Comparison of ENCODE assay signal across 9 mouse cellular contexts in genomic region chr7:83813993-83814392, GRCm38 (mm10). TPM values are rescaled to one million over a fixed set of nuclear protein-coding genes. Genes with fewer than 3 reads are reported as not detected.
A peak's percentile ranks its signal among the peaks of the same experiment; 100 is the strongest.
DNase-seq lines count a peak whose midpoint lies in the region; ATAC-seq lines count a peak whose summit lies in the region.
"Had no signal": no experiment of that assay in that cellular context is flagged by ENCODE, and none has a peak within 500 bp of the region (broad histone marks: within the 10 kb centered on the region; RNA-seq: fewer than 3 reads in every experiment).

No protein-coding gene starts in this region.

- DNase-seq in ovary, adult 18-20 months (ENCODE audit: low spot score) = peak; percentile 58
- DNase-seq in ovary, postnatal 10 days (ENCODE audit: low spot score) = no peak
- peak; percentile 52 for DNase-seq in kidney, postnatal 14 days
- no peak for DNase-seq in c-Kit-positive CD71-positive TER-119-positive erythroid progenitor cells, embryonic 14.5 days (ENCODE audit: low spot score)

- H3K27me3 ChIP-seq in embryonic facial prominence, embryonic 12.5 days = no peaks in the 10 kb centered on the region
- no peaks in the 10 kb centered on the region for H3K27me3 ChIP-seq in heart, embryonic 15.5 days
- H3K27me3 ChIP-seq: Patski had no signal

- peak overlapping the region; percentile 97 for H3K27ac ChIP-seq in embryonic facial prominence, embryonic 12.5 days
- peak overlapping the region; percentile 86 for H3K27ac ChIP-seq in heart, embryonic 15.5 days
- H3K27ac ChIP-seq in macrophage = peak overlapping the region; percentile 65

- H3K9ac ChIP-seq in embryonic facial prominence, embryonic 12.5 days = no peak overlapping the region
- 0 out of 2 replicates have a peak overlapping the region, but pooled peaks have one; percentile 42 for H3K9ac ChIP-seq in heart, embryonic 15.5 days

- H3K79me2 ChIP-seq in macrophage (ENCODE audit: inconsistent target) = no peaks in the 10 kb centered on the region

- ATAC-seq in embryonic facial prominence, embryonic 12.5 days (ENCODE audit: insufficient number of reproducible peaks, insufficient read depth, low FRiP score, low TSS enrichment) = peak; percentile 89
- ATAC-seq in heart, embryonic 15.5 days (replicated peaks; ENCODE audit: insufficient number of reproducible peaks, insufficient read depth, low FRiP score, low read depth) = 0 out of 2 replicates have a peak, but pooled peaks have one; percentile 30
- ATAC-seq in CD4-positive, CD25-positive, alpha-beta regulatory T cell, adult 4 months = no peak
- ATAC-seq: Patski had no signal

- H3K4me2 ChIP-seq in embryonic facial prominence, embryonic 12.5 days (replicated peaks) = peak overlapping the region; percentile 16
- H3K4me2 ChIP-seq in heart, embryonic 15.5 days = peak overlapping the region; percentile 34

- no peaks in the 10 kb centered on the region for H3K9me3 ChIP-seq in embryonic facial prominence, embryonic 12.5 days
- no peaks in the 10 kb centered on the region for H3K9me3 ChIP-seq in heart, embryonic 15.5 days (replicated peaks)

- 7% methylated on average over 4 of the region's 4 CpGs for WGBS in embryonic facial prominence, embryonic 12.5 days
- 6% methylated on average over 4 of the region's 4 CpGs for WGBS in heart, embryonic 15.5 days
- WGBS in macrophage (ENCODE audit: missing documents) = 7% methylated on average over 4 of the region's 4 CpGs

- H3K36me3 ChIP-seq in embryonic facial prominence, embryonic 12.5 days = no peaks in the 10 kb centered on the region
- no peaks in the 10 kb centered on the region for H3K36me3 ChIP-seq in heart, embryonic 15.5 days
- H3K36me3 ChIP-seq in macrophage (ENCODE audit: inconsistent target) = no peaks in the 10 kb centered on the region

- H3K4me1 ChIP-seq in embryonic facial prominence, embryonic 12.5 days = peaks cover 54% of the 10 kb centered on the region
- peaks cover 30% of the 10 kb centered on the region for H3K4me1 ChIP-seq in heart, embryonic 15.5 days (replicated peaks)

- no peak overlapping the region for H3K4me3 ChIP-seq in embryonic facial prominence, embryonic 12.5 days
- no peak overlapping the region for H3K4me3 ChIP-seq in heart, embryonic 15.5 days
- no peak overlapping the region for H3K4me3 ChIP-seq in macrophage (ENCODE audit: inconsistent target)

RNA-seq across cellular contexts. Expression of gene Cfap161, which starts 19.3 kb away (rescaled TPM):
- 0.36 and 1.0 TPM in 2 replicates for polyA plus RNA-seq in embryonic facial prominence, embryonic 12.5 days (2016; fragmentation: Nextera tagmentation; extraction: Ambion mirVana)
- 1.8 and 1.9 TPM in 2 replicates for polyA plus RNA-seq in heart, embryonic 15.5 days (2015; fragmentation: Nextera tagmentation; extraction: Ambion mirVana)
- total RNA-seq in macrophage (2018; cell fraction: chromatin; rRNA removed) = 10 to 100 TPM in 1 of 26 experiments, 1 to 10 TPM in 18, under 1 TPM in 1, not detected in 6; 0.63 to 10.9 (median 4.7) TPM
- total RNA-seq in macrophage (2018; cell fraction: cytosol; rRNA removed) = 1 to 10 TPM in 3 of 26 experiments, under 1 TPM in 14, not detected in 9; 0.10 to 1.3 (median 0.48) TPM
- 1 to 10 TPM in 14 of 26 experiments, under 1 TPM in 2, not detected in 10; 0.39 to 9.7 (median 4.7) TPM for total RNA-seq in macrophage (2018; cell fraction: nucleus; rRNA removed)
- 0.33 to 1.3 TPM (median 0.84 TPM) in 3 replicates for polyA plus RNA-seq in macrophage (2018)
- polyA plus RNA-seq in CD4-positive, CD25-positive, alpha-beta regulatory T cell, adult 4 months (2017; shearing (Covaris generic)) = not detected
- polyA plus RNA-seq: Patski had no signal

Comparison
In these comparisons a context has a peak if more than half of its experiments do, and no peak if none do; other contexts are left out.
1. DNase-seq: peak in ovary, adult 18-20 months (single experiment) and kidney, postnatal 14 days (single experiment); none in ovary, postnatal 10 days (single experiment) and c-Kit-positive CD71-positive TER-119-positive erythroid progenitor cells, embryonic 14.5 days (single experiment).
2. Peak in every context shown above with its lines, with median percentiles within 50 percentile points of each other: H3K27ac ChIP-seq.